Mouse (Mus musculus): ENCODE results near the gene Cdkal1. TPM values are rescaled to one million over a fixed set of nuclear protein-coding genes. Genes with fewer than 3 reads are reported as not detected.

Cdkal1 gene
- polyA plus RNA-seq, 1 experiment from 2014 or later: 8.7 TPM

DNA sequence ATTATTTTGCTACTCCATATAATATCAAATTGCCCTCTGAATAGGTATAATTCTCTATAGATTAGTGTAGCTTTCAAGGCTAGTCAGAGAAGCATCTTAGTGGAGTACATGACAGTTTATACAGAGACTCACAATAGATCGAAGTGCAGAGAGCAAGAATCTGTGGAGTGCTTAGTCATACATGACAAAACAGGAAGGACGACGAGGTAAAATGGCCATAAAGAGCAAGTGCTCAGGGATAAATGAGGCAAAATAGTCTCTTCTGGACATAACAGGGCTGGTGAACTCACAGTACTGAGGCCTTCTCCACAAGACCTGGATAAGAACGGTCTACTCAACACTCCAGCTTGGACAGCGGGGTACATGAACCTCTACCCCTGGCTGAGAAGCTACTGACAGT is 155.6 kb downstream of the Cdkal1 start:
- Histone ChIP-seq H3K4me3 (ENCODE audit: low read depth, low read length) (no peak overlapping the region), H3K4me1 (ENCODE audit: insufficient read depth) (no peaks in the 10 kb centered on the region), H3K27me3 (ENCODE audit: insufficient read depth, low read length) (no peaks in the 10 kb centered on the region), H3K36me3 (replicated peaks; ENCODE audit: insufficient read depth, low read length) (no peaks in the 10 kb centered on the region), H3K4me2 (ENCODE audit: low read depth, low read length) (no peak overlapping the region), H3K27ac (ENCODE audit: low read depth) (no peak overlapping the region), H3K9ac (replicated peaks) (no peak overlapping the region), H3K9me3 (ENCODE audit: low read length) (no peaks in the 10 kb centered on the region)
- WGBS (ENCODE audit: insufficient replicate concordance): 85% methylated on average over 5 of the region's 5 CpGs
- no peak for TF ChIP-seq CTCF (IDR thresholded peaks at IDR 0.05; ENCODE audit: low read depth)
- no peak for TF ChIP-seq EP300 (IDR thresholded peaks at IDR 0.05; ENCODE audit: low read depth)
- DNase-seq (no peak), ATAC-seq (no peak)

DNA sequence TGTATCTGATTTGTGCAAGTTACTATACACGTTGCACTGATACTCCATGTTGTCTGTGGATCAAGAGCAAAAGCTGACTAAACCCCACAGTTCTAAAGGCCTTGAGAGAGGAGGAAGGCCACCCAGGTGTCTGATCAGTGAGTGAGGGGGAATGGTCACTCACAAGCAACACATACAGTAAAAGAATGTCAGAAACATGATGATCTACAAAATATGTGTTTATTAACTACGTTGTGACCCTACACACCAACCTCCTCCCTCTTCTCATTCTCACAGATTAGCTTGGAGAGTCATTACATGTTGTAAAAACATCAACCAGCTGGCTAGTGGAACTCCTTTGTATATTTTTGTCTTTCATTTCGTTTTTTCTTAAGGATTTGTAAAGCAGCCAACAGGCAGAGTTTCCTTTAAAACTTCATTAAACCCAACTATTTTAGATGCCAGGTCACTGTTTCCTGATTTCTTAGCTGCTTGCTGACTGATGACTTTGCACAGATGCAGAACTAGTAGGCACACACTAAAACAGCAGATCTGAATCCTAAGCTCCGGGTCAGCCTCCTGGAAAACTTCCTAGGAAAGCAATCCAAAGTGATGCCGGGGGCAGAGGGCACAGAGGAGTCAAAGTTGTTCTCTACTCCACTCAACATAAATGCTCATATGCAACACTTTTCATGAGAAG is 157.0 kb downstream of the Cdkal1 start:
- ATAC-seq: no peak
- TF ChIP-seq EP300 (IDR thresholded peaks at IDR 0.05; ENCODE audit: low read depth): no peak
- no peak for TF ChIP-seq CTCF (IDR thresholded peaks at IDR 0.05; ENCODE audit: low read depth)
- no peak overlapping the region for H3K4me2 ChIP-seq (ENCODE audit: low read depth, low read length)

DNA sequence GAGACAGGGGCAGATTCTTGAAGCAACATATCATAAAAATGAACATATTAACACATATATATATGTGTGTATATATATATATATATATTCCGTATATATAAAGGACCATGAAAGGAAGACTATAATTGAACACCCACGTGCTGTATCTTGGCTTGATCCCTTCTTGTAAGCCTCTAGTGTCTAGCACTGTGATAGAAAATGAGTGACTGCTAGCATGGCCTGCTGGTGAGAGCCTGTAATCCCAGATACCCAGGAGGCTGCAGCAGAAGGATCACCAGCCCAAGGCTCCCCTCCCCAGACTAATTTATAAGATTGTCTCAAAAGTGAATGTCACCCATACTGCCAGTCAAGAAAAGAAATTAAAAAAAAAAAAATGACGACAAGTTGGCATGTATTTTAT is 158.2 kb downstream of the Cdkal1 start:
- ATAC-seq (no peak), DNase-seq (no peak)
- TF ChIP-seq EP300 (IDR thresholded peaks at IDR 0.05; ENCODE audit: low read depth): no peak
- TF ChIP-seq CTCF (IDR thresholded peaks at IDR 0.05; ENCODE audit: low read depth): no peak
- Histone ChIP-seq H3K27me3 (ENCODE audit: insufficient read depth, low read length) (no peaks in the 10 kb centered on the region), H3K36me3 (replicated peaks; ENCODE audit: insufficient read depth, low read length) (no peaks in the 10 kb centered on the region), H3K27ac (ENCODE audit: low read depth) (no peak overlapping the region), H3K4me1 (ENCODE audit: insufficient read depth) (no peaks in the 10 kb centered on the region), H3K4me2 (ENCODE audit: low read depth, low read length) (no peak overlapping the region), H3K9me3 (ENCODE audit: low read length) (no peaks in the 10 kb centered on the region), H3K9ac (replicated peaks) (no peak overlapping the region), H3K4me3 (ENCODE audit: low read depth, low read length) (no peak overlapping the region)
- WGBS (ENCODE audit: insufficient replicate concordance): 76% methylated on average over 3 of the region's 3 CpGs

More for the DNA sequence above, 157.0 kb downstream of the Cdkal1 start:
- H3K4me1 ChIP-seq (ENCODE audit: insufficient read depth): no peaks in the 10 kb centered on the region
- H3K27ac ChIP-seq (ENCODE audit: low read depth): no peak overlapping the region
- H3K9ac ChIP-seq (replicated peaks): no peak overlapping the region
- no peak for DNase-seq
- no peaks in the 10 kb centered on the region for H3K27me3 ChIP-seq (ENCODE audit: insufficient read depth, low read length)
- H3K9me3 ChIP-seq (ENCODE audit: low read length): no peaks in the 10 kb centered on the region
- no peaks in the 10 kb centered on the region for H3K36me3 ChIP-seq (replicated peaks; ENCODE audit: insufficient read depth, low read length)
- H3K4me3 ChIP-seq (ENCODE audit: low read depth, low read length): no peak overlapping the region
- WGBS (ENCODE audit: insufficient replicate concordance): 70% methylated on average over 5 of the region's 5 CpGs

DNA sequence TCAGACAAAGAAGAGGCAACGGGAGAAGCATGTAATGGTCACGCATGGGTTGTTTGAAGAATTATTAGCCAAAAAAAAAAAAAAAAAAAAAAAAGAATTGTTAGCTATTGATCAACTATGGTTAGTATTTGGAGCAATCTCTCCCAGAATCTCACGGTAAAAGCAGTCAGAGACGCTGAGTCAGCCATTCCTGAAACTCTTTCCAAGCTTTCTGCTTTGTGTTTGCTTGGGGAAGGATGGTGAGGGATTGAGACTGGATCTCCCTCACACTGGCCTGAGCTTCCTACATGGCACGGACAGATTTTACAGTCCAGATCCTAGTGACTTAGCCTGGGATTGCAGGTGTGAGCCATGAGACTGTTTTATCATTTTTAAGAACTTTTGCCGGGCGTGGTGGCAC is 164.7 kb downstream of the Cdkal1 start:
- Histone ChIP-seq H3K4me3 (ENCODE audit: low read depth, low read length) (no peak overlapping the region), H3K27me3 (ENCODE audit: insufficient read depth, low read length) (no peaks in the 10 kb centered on the region), H3K4me1 (ENCODE audit: insufficient read depth) (no peaks in the 10 kb centered on the region), H3K36me3 (replicated peaks; ENCODE audit: insufficient read depth, low read length) (no peaks in the 10 kb centered on the region), H3K4me2 (ENCODE audit: low read depth, low read length) (no peak overlapping the region), H3K9ac (replicated peaks) (no peak overlapping the region), H3K27ac (ENCODE audit: low read depth) (no peak overlapping the region), H3K9me3 (ENCODE audit: low read length) (no peaks in the 10 kb centered on the region)
- TF ChIP-seq CTCF (IDR thresholded peaks at IDR 0.05; ENCODE audit: low read depth) (no peak), EP300 (IDR thresholded peaks at IDR 0.05; ENCODE audit: low read depth) (no peak)
- ATAC-seq (no peak), DNase-seq (no peak)
- 76% methylated on average over 7 of the region's 7 CpGs for WGBS (ENCODE audit: insufficient replicate concordance)

DNA sequence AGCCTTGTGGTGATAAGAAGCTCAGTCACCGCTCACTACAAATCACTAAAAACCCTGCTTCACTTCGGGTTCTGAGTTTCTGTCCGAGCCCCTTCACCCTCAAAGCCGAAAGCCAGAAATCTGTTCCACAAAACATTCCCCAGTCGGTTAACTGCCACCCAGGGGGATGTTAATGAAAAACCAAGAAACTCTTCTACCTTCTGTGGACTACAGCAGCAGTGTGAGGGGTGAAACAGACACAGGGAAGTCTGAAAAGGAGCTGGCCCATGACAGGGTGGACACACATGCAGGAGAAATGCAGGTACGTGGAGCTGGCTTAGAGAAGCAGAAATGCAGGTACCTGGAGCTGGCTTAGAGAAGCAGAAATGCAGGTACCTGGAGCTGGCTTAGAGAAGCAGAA is 166.6 kb downstream of the Cdkal1 start:
- no peak for DNase-seq
- Histone ChIP-seq H3K27ac (ENCODE audit: low read depth) (no peak overlapping the region), H3K9me3 (ENCODE audit: low read length) (no peaks in the 10 kb centered on the region), H3K4me3 (ENCODE audit: low read depth, low read length) (no peak overlapping the region), H3K9ac (replicated peaks) (no peak overlapping the region), H3K36me3 (replicated peaks; ENCODE audit: insufficient read depth, low read length) (no peaks in the 10 kb centered on the region), H3K27me3 (ENCODE audit: insufficient read depth, low read length) (no peaks in the 10 kb centered on the region), H3K4me2 (ENCODE audit: low read depth, low read length) (no peak overlapping the region), H3K4me1 (ENCODE audit: insufficient read depth) (no peaks in the 10 kb centered on the region)
- ATAC-seq: no peak
- TF ChIP-seq EP300 (IDR thresholded peaks at IDR 0.05; ENCODE audit: low read depth): no peak
- TF ChIP-seq CTCF (IDR thresholded peaks at IDR 0.05; ENCODE audit: low read depth): no peak
- WGBS (ENCODE audit: insufficient replicate concordance): 49% methylated on average over 6 of the region's 6 CpGs

DNA sequence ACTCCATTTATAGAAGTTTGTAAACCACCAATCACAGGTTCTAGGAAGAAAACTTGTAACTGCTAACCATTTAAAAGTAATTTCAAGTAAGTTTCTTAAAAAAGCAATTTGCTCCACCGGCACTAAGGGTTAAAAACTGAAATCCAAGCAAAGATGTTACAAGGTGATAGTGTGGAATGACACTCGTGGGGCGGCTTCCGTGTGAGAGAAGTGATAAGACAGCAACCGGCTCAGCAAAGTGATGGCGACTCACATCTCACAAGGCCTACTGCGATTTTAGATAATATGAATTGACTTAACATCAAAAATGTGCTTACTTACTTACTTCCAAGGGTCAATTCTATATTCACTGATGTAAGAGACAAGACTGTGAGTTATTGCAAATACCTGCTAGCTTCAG is 167.6 kb downstream of the Cdkal1 start:
- Histone ChIP-seq H3K4me3 (ENCODE audit: low read depth, low read length) (no peak overlapping the region), H3K27me3 (ENCODE audit: insufficient read depth, low read length) (no peaks in the 10 kb centered on the region), H3K27ac (ENCODE audit: low read depth) (no peak overlapping the region), H3K36me3 (replicated peaks; ENCODE audit: insufficient read depth, low read length) (no peaks in the 10 kb centered on the region), H3K4me1 (ENCODE audit: insufficient read depth) (no peaks in the 10 kb centered on the region), H3K9ac (replicated peaks) (no peak overlapping the region), H3K4me2 (ENCODE audit: low read depth, low read length) (no peak overlapping the region), H3K9me3 (ENCODE audit: low read length) (no peaks in the 10 kb centered on the region)
- no peak for ATAC-seq
- 44% methylated on average over 7 of the region's 7 CpGs for WGBS (ENCODE audit: insufficient replicate concordance)
- no peak for TF ChIP-seq CTCF (IDR thresholded peaks at IDR 0.05; ENCODE audit: low read depth)
- TF ChIP-seq EP300 (IDR thresholded peaks at IDR 0.05; ENCODE audit: low read depth): no peak
- no peak for DNase-seq

Data from liver, postnatal 0 days (tissue).